Comparison of ENCODE assay signal across 8 mouse cellular contexts in the genomic region with DNA sequence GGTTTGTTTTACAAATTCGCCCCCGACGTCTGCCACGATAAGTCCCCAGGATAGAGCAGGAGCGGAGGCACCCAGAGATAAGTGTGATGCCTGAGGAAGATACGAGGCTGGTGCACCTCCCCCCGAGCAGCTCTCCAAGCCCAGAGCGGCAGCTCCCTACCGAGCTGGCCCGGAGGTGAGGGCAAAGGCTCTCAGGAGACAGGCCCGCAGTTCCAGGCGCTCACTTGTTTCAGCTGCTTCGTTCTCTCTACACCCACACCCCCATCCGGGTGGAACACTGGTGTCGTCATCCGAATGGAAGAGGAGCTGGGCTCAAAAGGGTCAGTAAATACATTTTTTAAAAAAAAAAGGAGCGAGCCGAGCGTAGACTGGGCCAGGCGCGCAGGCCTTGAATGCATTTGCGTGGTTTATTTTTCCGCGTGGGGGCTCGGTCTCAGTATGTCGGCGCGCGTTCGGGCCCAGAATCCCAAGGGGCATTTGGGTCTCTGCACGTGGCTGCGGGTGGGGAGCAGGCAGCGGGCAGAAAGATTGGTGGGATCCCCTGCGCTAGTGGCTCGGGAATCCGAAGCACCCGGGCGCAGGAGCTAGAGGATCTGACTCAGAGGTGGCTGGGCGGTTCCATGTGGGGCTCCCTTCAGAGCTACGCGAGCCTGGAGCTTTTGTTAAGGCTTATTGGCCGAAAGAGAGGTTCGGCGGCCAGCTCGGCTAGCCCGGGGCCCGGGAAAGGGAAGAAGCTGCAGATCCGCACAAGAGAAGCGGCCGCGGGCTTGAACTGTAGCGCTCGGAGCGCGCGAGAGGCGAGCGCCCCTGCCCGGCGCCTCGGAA. TPM values are rescaled to one million over a fixed set of nuclear protein-coding genes. Genes with fewer than 3 reads are reported as not detected.
DNase-seq lines count a peak whose midpoint lies in the region; ATAC-seq lines count a peak whose summit lies in the region.

No protein-coding gene starts in this region.

- ATAC-seq in kidney, embryonic 14.5 days (ENCODE audit: low FRiP score, low TSS enrichment): no peak; the same call in 1 of the 2 replicates
- no peak for ATAC-seq in liver, embryonic 11.5 days (replicated peaks; ENCODE audit: low FRiP score)

- no peak for DNase-seq in kidney, postnatal 36 days
- peak; percentile 35 to 47 for DNase-seq in heart, postnatal 10 days
- DNase-seq in liver, embryonic 11.5 days (ENCODE audit: low spot score): no peak
- DNase-seq in retina, postnatal 1 day: peak; percentile 66
- DNase-seq in layer of hippocampus, postnatal 25 days (ENCODE audit: extremely low spot score in 1 of 2, low spot score in 1 of 2): no peak
- no peak for DNase-seq in urinary bladder, adult 18-20 months (ENCODE audit: low spot score in 2 of 2)

- WGBS in kidney, embryonic 14.5 days: 1% methylated on average over 61 of the region's 61 CpGs
- under 1% methylated on average over 61 of the region's 61 CpGs for WGBS in liver, embryonic 11.5 days

- H3K4me1 ChIP-seq in kidney, embryonic 14.5 days (ENCODE audit: control insufficient read depth, insufficient read depth, low read length): peaks cover 18% of the 10 kb centered on the region
- H3K4me1 ChIP-seq in brown adipose tissue, adult 24 weeks (ENCODE audit: control insufficient read depth, insufficient read depth, insufficient read length, low read length): no peaks in the 10 kb centered on the region
- peaks cover 10% of the 10 kb centered on the region for H3K4me1 ChIP-seq in liver, embryonic 11.5 days (replicated peaks; ENCODE audit: control insufficient read depth, insufficient read depth, low read length)

- intact Hi-C loops in heart, postnatal 10 days (cut with DNase I): loop anchor here (1.0 to 10.0 kb wide), 6 partner anchors 15 to 1105 kb away; partner anchors contain the start of gene Med13l

- peak overlapping the region; percentile 64 for H3K4me2 ChIP-seq in kidney, embryonic 14.5 days (replicated peaks; ENCODE audit: low read depth, low read length)
- H3K4me2 ChIP-seq in liver, embryonic 11.5 days: peak overlapping the region; percentile 71

- H3K9me3 ChIP-seq in kidney, embryonic 14.5 days (ENCODE audit: control insufficient read depth, low read length): no peaks in the 10 kb centered on the region
- no peaks in the 10 kb centered on the region for H3K9me3 ChIP-seq in liver, embryonic 11.5 days (ENCODE audit: control insufficient read depth, low read length)

- peaks cover 63% of the 10 kb centered on the region for H3K27me3 ChIP-seq in kidney, embryonic 14.5 days (ENCODE audit: control insufficient read depth, insufficient read depth, low read length)
- peaks cover 98% of the 10 kb centered on the region for H3K27me3 ChIP-seq in liver, embryonic 11.5 days (replicated peaks; ENCODE audit: control insufficient read depth, insufficient read depth, low read length)

- peak overlapping the region; percentile 92 for H3K9ac ChIP-seq in kidney, embryonic 14.5 days (ENCODE audit: low read depth, low read length)
- H3K9ac ChIP-seq in liver, embryonic 11.5 days (ENCODE audit: low read depth, low read length): peak overlapping the region; percentile 67

- H3K4me3 ChIP-seq in kidney, embryonic 14.5 days (ENCODE audit: low read length): peak overlapping the region; percentile 63
- H3K4me3 ChIP-seq in brown adipose tissue, adult 24 weeks (ENCODE audit: insufficient read depth, low read depth, low read length): peak overlapping the region; percentile 60
- H3K4me3 ChIP-seq in liver, embryonic 11.5 days (ENCODE audit: low read depth, low read length): peak overlapping the region; percentile 55

- H3K27ac ChIP-seq in kidney, embryonic 14.5 days (ENCODE audit: low read depth, low read length): peak overlapping the region; percentile 97
- H3K27ac ChIP-seq in brown adipose tissue, adult 24 weeks (replicated peaks; ENCODE audit: low read depth, low read length): peak overlapping the region; percentile 84
- peak overlapping the region; percentile 88 for H3K27ac ChIP-seq in liver, embryonic 11.5 days (ENCODE audit: low read depth, low read length)

- H3K36me3 ChIP-seq in kidney, embryonic 14.5 days (ENCODE audit: control insufficient read depth, insufficient read depth, low read length): no peaks in the 10 kb centered on the region
- no peaks in the 10 kb centered on the region for H3K36me3 ChIP-seq in liver, embryonic 11.5 days (ENCODE audit: control insufficient read depth, insufficient read depth, low read length)

RNA-seq across cellular contexts. Expression of gene Tbx3, which starts 0.5 kb away (rescaled TPM):
- polyA plus RNA-seq in kidney, embryonic 14.5 days (2014; fragmentation: Nextera tagmentation; extraction: Ambion mirVana): 31.7 and 53.3 TPM in 2 replicates
- 3.7 and 5.0 TPM in 2 replicates for polyA plus RNA-seq in brown adipose tissue, adult 24 weeks (2012; ENCODE audit: insufficient read depth, insufficient read length, missing spikeins)
- 10 to 100 TPM; 18.8 to 20.4 TPM for total RNA-seq in heart, postnatal 10 days (2021)
- 23.3 and 25.9 TPM in 2 replicates for polyA plus RNA-seq in liver, embryonic 11.5 days (2014; fragmentation: Nextera tagmentation; extraction: Ambion mirVana)
- 1 to 10 TPM; 2.9 to 3.1 TPM for total RNA-seq in layer of hippocampus, postnatal 25 days (2021)

Comparison
In these comparisons a context has a peak if more than half of its experiments do, and no peak if none do; other contexts are left out.
1. DNase-seq: peak in heart, postnatal 10 days (2 of 2) and retina, postnatal 1 day (single experiment); none in kidney, postnatal 36 days (0 of 2), liver, embryonic 11.5 days (single experiment), layer of hippocampus, postnatal 25 days (0 of 2) and urinary bladder, adult 18-20 months (0 of 2).
2. Peak in every context shown above with its lines, with median percentiles within 50 percentile points of each other: H3K27ac ChIP-seq and H3K4me3 ChIP-seq.